Mouse (Mus musculus) left cerebral cortex, postnatal 10 days (tissue): ENCODE results near the gene Rhobtb1. TPM values are rescaled to one million over a fixed set of nuclear protein-coding genes. Genes with fewer than 3 reads are reported as not detected.

ENCODE experiments used
- DNase-seq, 2 experiments: peaks; one replicate each; pipeline ENCODE4 v3.0.0; 2021 to 2022; ENCODE audit warnings: low spot score in 2 of 2, mixed read lengths in 1 of 2; ENCODE audit errors: extremely low spot score in 1 of 2
- intact Hi-C: fragments of 180-260 bp; cut with DNase I; formaldehyde crosslinking; loops from one replicate; pipeline ENCODE4 v1.15.1; 2025
- total RNA-seq, 2 experiments: library from RNA; stranded (reverse); gene quantifications; 2 replicates each; pipeline ENCODE4 v1.2.3; 2021

Gene Rhobtb1
- total RNA-seq, 2 experiments from 2014 or later = 10.0 to 14.4 TPM

- no peak for DNase-seq
- intact Hi-C loops = no loop called here
These were observed 72.0 kb downstream of the Rhobtb1 start for GRCm38 (mm10) chr10:69223232-69223631.

DNA sequence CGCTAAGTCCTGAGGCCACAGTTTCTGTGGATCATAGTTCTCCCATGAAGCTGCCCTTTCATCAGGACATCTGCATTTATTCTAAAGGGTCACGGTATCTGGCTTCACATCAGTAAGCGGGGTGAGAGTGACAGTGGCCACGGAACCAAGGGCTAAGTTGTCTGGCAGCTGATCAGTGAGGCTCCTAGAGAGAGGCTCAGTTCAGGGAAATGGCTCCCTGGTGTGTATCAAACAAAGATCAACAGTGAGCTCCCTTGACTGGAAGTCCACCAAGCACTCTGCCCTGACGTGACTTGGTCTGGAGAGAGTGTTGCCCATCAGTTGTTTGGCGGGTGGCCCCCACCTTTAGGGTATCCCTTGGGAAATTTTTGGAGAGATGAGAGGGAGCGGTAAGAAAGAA lies 73.0 kb downstream of the Rhobtb1 start:
- intact Hi-C loops = no loop called here
- peak in 1 of 2 experiments; percentile 64 for DNase-seq

- intact Hi-C loops = no loop called here
- DNase-seq = no peak
These were observed 74.2 kb downstream of the Rhobtb1 start for GRCm38 (mm10) chr10:69225471-69225870.

DNA sequence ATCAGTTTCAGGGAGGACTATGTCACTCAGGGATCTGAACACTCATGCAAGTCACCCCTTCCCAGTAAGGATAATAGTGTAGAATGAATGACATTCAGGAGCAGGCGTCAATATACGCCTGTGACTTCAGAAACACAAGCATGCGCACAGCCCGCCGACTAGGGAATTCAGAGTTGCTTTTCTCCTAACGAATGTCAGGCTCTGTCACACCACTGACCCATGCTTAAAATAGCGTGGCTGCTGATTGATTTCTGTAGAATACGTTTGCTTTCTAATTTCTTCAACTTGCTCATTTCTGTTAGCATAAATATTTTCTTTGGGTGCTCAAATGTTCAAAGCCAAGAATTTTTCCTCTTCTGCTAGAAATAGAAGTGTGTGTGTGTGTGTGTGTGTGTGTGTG lies 74.7 kb downstream of the Rhobtb1 start:
- no peak for DNase-seq
- intact Hi-C loops = no loop called here

- intact Hi-C loops = no loop called here
- DNase-seq = no peak
These were observed 86.0 kb downstream of the Rhobtb1 start for GRCm38 (mm10) chr10:69237185-69237584.

- intact Hi-C loops = no loop called here
- no peak for DNase-seq
These were observed 86.5 kb downstream of the Rhobtb1 start for GRCm38 (mm10) chr10:69237781-69238180.

- intact Hi-C loops = no loop called here
- no peak for DNase-seq
These were observed 87.1 kb downstream of the Rhobtb1 start for GRCm38 (mm10) chr10:69238311-69238710.

DNA sequence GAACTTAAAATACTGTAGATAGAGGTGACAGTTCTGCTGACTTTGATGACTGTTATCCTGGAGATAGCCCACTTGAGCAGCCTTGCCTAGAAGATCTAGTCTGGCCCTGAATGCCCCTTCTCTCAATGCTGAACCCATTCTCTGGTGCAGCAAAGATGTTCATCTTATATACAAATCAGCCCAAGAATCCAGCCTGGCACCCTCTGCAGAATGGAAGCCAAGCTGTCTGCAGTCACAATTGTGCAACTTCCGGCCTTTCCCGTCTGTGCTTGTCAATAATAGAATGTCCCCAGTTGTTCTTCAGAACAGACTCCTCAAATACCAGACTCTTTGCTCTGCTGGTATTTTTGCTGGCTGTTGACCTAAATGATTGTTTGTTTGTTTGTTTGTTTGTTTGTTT lies 89.3 kb downstream of the Rhobtb1 start:
- intact Hi-C loops = no loop called here
- DNase-seq = peak in 1 of 2 experiments; percentile 26

- intact Hi-C loops = no loop called here
- no peak for DNase-seq
These were observed 93.9 kb downstream of the Rhobtb1 start for GRCm38 (mm10) chr10:69245151-69245550.

DNA sequence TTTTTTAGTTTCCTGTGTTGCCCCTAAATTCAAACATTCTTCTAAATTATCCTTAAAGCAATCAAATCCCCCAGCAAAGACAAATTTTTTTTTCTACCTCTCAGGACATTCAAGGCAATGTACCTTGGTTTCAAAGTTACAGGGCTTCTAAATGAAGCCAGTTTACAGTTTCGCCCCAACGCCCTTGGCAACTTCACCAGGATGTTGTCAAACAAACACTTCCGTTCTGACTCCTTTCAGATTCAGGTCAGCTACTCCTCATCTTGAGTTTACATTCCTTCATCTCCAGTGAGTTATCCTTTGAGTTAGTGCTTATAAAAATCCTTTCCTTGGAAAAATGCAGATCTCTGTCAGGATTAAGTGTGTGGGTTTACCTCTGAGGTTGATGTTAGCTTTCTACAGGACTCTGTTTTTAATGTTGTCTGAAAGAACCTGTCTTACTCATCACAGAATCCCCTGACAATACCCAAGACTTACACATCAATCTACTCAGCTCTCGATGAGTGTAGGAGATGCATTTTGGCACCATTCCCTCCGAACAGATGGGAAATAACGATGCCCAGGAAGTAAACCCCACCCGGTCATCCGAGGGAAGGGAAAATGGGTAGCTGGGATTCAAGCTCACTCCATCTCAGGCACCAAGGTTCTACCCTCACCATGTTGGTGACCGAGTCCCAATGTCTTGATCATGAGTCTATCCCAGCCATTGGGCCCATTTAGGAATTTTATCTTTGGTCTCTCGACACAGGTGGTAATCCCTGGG lies 94.9 kb downstream of the Rhobtb1 start:
- intact Hi-C loops = no loop called here
- no peak for DNase-seq

GRCm38 (mm10) chr10:69246762-69247161 lies 95.5 kb downstream of the Rhobtb1 start:
- no peak for DNase-seq
- intact Hi-C loops = no loop called here

GRCm38 (mm10) chr10:69247311-69248033 lies 96.2 kb downstream of the Rhobtb1 start:
- intact Hi-C loops = no loop called here
- no peak for DNase-seq

- DNase-seq = peak in 1 of 2 experiments; percentile 38
- intact Hi-C loops = no loop called here
These were observed 97.3 kb downstream of the Rhobtb1 start for GRCm38 (mm10) chr10:69248261-69249160.

GRCm38 (mm10) chr10:69251254-69251653 lies 100.0 kb downstream of the Rhobtb1 start:
- DNase-seq = no peak
- intact Hi-C loops = no loop called here

- intact Hi-C loops = no loop called here
These were observed 101.2 kb downstream of the Rhobtb1 start for GRCm38 (mm10) chr10:69252112-69253074.

GRCm38 (mm10) chr10:69253075-69253685 lies 101.9 kb downstream of the Rhobtb1 start:
- intact Hi-C loops = no loop called here
- DNase-seq = no peak

More at GRCm38 (mm10) chr10:69252112-69253074, 101.2 kb downstream of the Rhobtb1 start:
- no peak for DNase-seq

- no peak for DNase-seq
- intact Hi-C loops = no loop called here
These were observed 102.4 kb downstream of the Rhobtb1 start for GRCm38 (mm10) chr10:69253686-69254080.

GRCm38 (mm10) chr10:69254390-69254847 lies 103.2 kb downstream of the Rhobtb1 start:
- intact Hi-C loops = no loop called here
- DNase-seq = peak; percentile 49 to 82
